Mouse (Mus musculus) bone marrow macrophage, adult 2 months (primary cell): ENCODE data around the gene Zfp341. TPM values are rescaled to one million over a fixed set of nuclear protein-coding genes. Genes with fewer than 3 reads are reported as not detected.
A peak's percentile ranks its signal among the peaks of the same experiment; 100 is the strongest.

Experiments
- H3K27ac ChIP-seq: 2 replicates; pipeline ENCODE4 v1.5.1; 2012; ENCODE audit warnings: low read depth, low read length; ENCODE audit not compliant: insufficient read depth
- H3K4me1 ChIP-seq: 2 replicates; pipeline ENCODE4 v1.6.1; 2012; ENCODE audit warnings: low read length; ENCODE audit not compliant: control insufficient read depth, insufficient read depth
- H3K4me3 ChIP-seq: 2 replicates; pipeline ENCODE4 v1.5.1; 2012; ENCODE audit warnings: mild to moderate bottlenecking, low read length, moderate library complexity; ENCODE audit not compliant: insufficient read depth
- CTCF ChIP-seq: IDR thresholded peaks from 2 replicates; pipeline ENCODE4 v1.5.1; 2012; ENCODE audit warnings: low read depth, mild to moderate bottlenecking, low read length, moderate library complexity
- POLR2A ChIP-seq: IDR thresholded peaks from 2 replicates; pipeline ENCODE4 v1.6.1; 2012; ENCODE audit warnings: mild to moderate bottlenecking, low read depth, low read length, borderline replicate concordance
- polyA plus RNA-seq: library from polyadenylated mRNA; stranded (reverse); fragments of >200 nt; gene quantifications from 2 replicates; pipeline ENCODE4 v1.2.4, GENCODE M21; 2012; ENCODE audit not compliant: missing spikeins, insufficient read depth, insufficient read length

Zfp341 gene
- polyA plus RNA-seq, 1 experiment, result 2.4 TPM

DNA sequence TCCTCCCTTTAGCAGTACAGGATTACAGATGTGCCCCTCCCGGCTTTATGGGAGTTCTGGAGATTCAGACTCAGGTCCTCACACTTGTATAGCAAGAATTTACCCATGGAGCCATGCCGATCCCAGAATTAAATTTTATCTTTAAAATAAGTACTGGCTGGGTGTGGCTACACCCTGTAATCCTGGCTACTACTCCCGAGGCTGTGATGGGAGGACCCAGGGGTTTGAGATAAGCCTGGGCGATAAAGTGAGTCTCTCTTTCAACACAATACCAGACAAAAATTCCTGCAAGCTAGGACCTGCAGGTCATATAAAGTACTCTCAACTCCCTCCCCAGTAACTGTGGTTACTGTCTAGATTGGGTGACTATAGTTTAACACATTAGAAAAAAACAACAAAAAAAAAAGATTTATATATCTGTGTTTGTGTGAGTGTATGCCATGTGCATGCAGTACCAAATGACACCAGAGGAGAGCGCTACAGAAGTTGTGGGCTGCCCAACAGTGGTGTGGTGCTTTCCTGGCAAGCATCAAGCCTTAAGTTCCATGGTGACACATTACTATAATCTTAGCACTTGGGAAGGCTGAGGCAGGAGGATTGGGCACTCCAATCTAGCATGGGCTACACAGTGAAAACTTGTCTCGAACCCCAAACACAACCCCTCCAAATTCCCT lies 29.8 kb downstream of the Zfp341 start:
- no peak overlapping the region for H3K27ac ChIP-seq
- TF ChIP-seq CTCF (no peak), POLR2A (no peak)
- no peaks in the 10 kb centered on the region for H3K4me1 ChIP-seq
- no peak overlapping the region for H3K4me3 ChIP-seq

DNA sequence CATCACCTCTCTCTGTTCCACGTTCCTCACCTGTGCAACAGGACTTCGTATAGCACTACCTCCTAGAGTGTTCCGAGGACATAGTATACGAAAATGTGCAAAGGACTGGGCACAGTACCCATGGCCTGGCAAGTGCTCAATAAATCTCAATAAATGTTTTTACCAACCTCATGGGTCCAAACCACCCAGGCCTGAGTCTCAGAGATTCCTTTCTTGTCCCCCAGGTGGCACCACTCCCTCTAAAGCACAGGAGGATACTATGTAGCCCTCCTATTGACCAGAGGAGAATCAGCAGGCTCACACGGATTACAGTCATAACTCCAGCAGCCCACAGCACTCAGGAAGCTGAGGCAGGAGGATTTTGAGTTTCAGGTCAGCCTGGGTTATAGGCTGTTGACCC lies 33.5 kb downstream of the Zfp341 start:
- no peak for TF ChIP-seq CTCF
- TF ChIP-seq POLR2A, result no peak
- Histone ChIP-seq H3K4me1 (no peaks in the 10 kb centered on the region), H3K4me3 (no peak overlapping the region), H3K27ac (no peak overlapping the region)

GRCm38 (mm10) chr2:154648086-154648485 lies 35.0 kb downstream of the Zfp341 start:
- TF ChIP-seq POLR2A, result no peak
- peak; percentile 49; the same call in 1 of the 2 replicates for TF ChIP-seq CTCF
- H3K27ac ChIP-seq, result no peak overlapping the region
- H3K4me1 ChIP-seq, result no peaks in the 10 kb centered on the region
- no peak overlapping the region for H3K4me3 ChIP-seq

GRCm38 (mm10) chr2:154650404-154650803 lies 37.3 kb downstream of the Zfp341 start:
- H3K27ac ChIP-seq, result no peak overlapping the region

GRCm38 (mm10) chr2:154651363-154651762 lies 38.3 kb downstream of the Zfp341 start, which contains the start of gene Chmp4b:
Gene Chmp4b, plus strand, starts transcription at chr2:154651705.
- Histone ChIP-seq H3K4me3 (no peak within 1 kb of the TSS), H3K27ac (no peak within 1 kb of the TSS), H3K4me1 (peaks cover 2% of the 10 kb centered on the region)
- TF ChIP-seq CTCF, result no peak
- no peak for TF ChIP-seq POLR2A

More at GRCm38 (mm10) chr2:154650404-154650803, 37.3 kb downstream of the Zfp341 start:
- no peak overlapping the region for H3K4me3 ChIP-seq
- H3K4me1 ChIP-seq, result no peaks in the 10 kb centered on the region
- TF ChIP-seq POLR2A (no peak), CTCF (no peak)

DNA sequence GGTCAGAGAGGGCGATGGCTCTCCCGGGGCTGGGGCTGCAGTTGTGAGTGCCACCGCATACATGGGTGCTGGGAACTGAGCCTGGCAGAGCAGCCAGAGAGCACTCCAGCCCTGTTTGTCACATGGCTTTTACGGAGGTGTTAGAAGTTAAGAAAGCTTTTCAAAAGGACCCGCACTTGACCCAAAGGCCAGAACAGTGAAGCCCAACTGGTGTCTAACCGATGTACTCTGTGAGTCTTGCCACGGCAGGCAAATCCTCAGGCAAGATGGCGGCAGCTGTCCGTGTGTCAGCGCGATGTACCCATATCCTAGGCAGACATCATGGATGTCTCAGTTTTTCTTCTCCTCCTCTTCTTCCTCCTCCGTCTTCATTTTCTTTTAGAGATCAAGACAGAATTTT lies 41.9 kb downstream of the Zfp341 start:
- H3K4me1 ChIP-seq, result peaks cover 15% of the 10 kb centered on the region
- H3K27ac ChIP-seq, result no peak overlapping the region
- H3K4me3 ChIP-seq, result no peak overlapping the region
- no peak for TF ChIP-seq CTCF
- TF ChIP-seq POLR2A, result no peak

- no peak for TF ChIP-seq CTCF
- no peak for TF ChIP-seq POLR2A
- Histone ChIP-seq H3K4me3 (no peak overlapping the region), H3K4me1 (peaks cover 20% of the 10 kb centered on the region), H3K27ac (peak overlapping the region; percentile 9; the same call in 1 of the 2 replicates)
Observed at GRCm38 (mm10) chr2:154655878-154656414, 42.8 kb downstream of the Zfp341 start.

DNA sequence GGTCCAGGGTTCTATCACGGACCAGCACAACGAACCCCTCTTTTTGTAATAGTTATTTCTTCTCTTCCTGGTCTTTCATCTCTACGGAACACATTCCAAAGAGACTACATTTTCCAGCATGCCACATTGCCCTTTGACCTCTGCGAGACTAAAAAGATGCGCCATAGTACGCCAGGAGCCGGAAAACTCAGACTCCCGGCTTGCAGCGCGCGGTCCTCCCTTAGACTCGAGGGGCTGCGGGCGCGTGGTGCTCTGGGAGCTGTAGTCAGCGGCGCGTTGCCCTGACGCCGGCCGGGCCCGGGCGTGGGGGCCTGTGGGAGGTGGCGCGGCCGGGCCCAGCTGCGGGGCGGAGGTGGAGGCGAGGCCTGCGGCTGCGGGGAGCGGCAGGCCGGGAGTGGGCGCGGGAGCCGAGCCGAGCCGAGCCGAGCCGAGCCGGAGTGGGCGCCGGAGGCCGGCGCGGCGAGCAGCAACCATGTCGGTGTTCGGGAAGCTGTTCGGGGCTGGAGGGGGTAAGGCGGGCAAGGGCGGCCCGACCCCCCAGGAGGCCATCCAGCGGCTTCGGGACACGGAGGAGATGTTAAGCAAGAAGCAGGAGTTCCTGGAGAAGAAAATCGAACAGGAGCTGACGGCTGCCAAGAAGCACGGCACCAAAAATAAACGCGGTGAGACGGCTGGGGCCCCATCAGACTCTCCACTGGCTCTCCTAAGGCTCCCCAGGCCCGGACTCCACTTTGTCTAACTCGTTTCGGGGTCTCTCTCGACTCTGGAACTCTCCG lies 43.8 kb downstream of the Zfp341 start:
- H3K4me1 ChIP-seq, result peaks cover 23% of the 10 kb centered on the region
- no peak for TF ChIP-seq CTCF
- H3K4me3 ChIP-seq, result peak overlapping the region; percentile 95
- H3K27ac ChIP-seq, result peak overlapping the region; percentile 90

GRCm38 (mm10) chr2:154657486-154658237 lies 44.6 kb downstream of the Zfp341 start:
- peaks cover 23% of the 10 kb centered on the region for H3K4me1 ChIP-seq
- no peak for TF ChIP-seq CTCF
- TF ChIP-seq POLR2A, result no peak
- peak overlapping the region; percentile 90 for H3K27ac ChIP-seq
- H3K4me3 ChIP-seq, result peak overlapping the region; percentile 95
